Mouse (Mus musculus) G1E-ER4 (cell line): ENCODE data around the gene Ctla4. TPM values are rescaled to one million over a fixed set of nuclear protein-coding genes. Genes with fewer than 3 reads are reported as not detected.

ENCODE experiments used
- GATA1 ChIP-seq: IDR thresholded peaks from one replicate; pipeline ENCODE4 v1.8.0; 2012; ENCODE audit warnings: low read length, inconsistent platforms
- polyA plus RNA-seq: library from polyadenylated mRNA; stranded (reverse); fragments of >175 nt; gene quantifications from 2 replicates; pipeline ENCODE4 v1.2.3, GENCODE M21; 2012

The Ctla4 gene
- polyA plus RNA-seq, 1 experiment: not detected

- TF ChIP-seq GATA1: no peak
Observed at GRCm38 (mm10) chr1:60962095-60962494, 75.3 kb downstream of the Ctla4 start.

Other genes starting within 250 kb of the Ctla4 start
- gene Cd28, start 170.2 kb upstream of the Ctla4 start, polyA plus RNA-seq: not detected in 2 replicates
- gene Icos, start 90.9 kb downstream of the Ctla4 start, polyA plus RNA-seq: not detected in 2 replicates